Mouse (Mus musculus) spleen, adult 12 weeks (tissue): ENCODE measurements around the gene Sh3bp5l.

Experiments
- DNase-seq: peaks from one replicate; pipeline ENCODE4 v3.0.0; 2022; ENCODE audit warnings: low spot score

Sh3bp5l gene

GRCm38 (mm10) chr11:58378763-58379278 is 48.3 kb downstream of the Sh3bp5l start, which contains the start of gene Lypd8:
Lypd8 (plus strand) TSS chr11:58379043.
- no peak for DNase-seq

GRCm38 (mm10) chr11:58379516-58379915 is 49.0 kb downstream of the Sh3bp5l start:
- no peak for DNase-seq

- no peak for DNase-seq
Measured at GRCm38 (mm10) chr11:58382471-58382870, 51.9 kb downstream of the Sh3bp5l start.
